Mouse (Mus musculus): ENCODE measurements at regions not wholly inside any gene's neighbourhood (a gene's known extent, or its start where the extent isn't known, plus 50 kb on each side); places are given as distances from the start of the nearest gene placed in this dataset.

- TF ChIP-seq CTCF (IDR thresholded peaks at IDR 0.05) (no peak), POLR2A (IDR thresholded peaks at IDR 0.05; ENCODE audit: insufficient read depth, low read depth, low read length) (no peak), EP300 (IDR thresholded peaks at IDR 0.05; ENCODE audit: insufficient read depth, low read depth, low read length) (no peak)
Measured at GRCm38 (mm10) chr3:156253172-156253934, 308.2 kb upstream of the Negr1 start.

All from heart, adult 2 months (tissue).